Mouse (Mus musculus) spleen, adult 2 months (tissue): Measurements from ENCODE around the gene Wdr70. TPM values are rescaled to one million over a fixed set of nuclear protein-coding genes. Genes with fewer than 3 reads are reported as not detected.

Source experiments
- DNase-seq, 2 experiments: peaks; one replicate each; pipeline versions ENCODE4 v3.0.0 to v3.0.0-alpha.2; 2012 to 2021; ENCODE audit warnings: low spot score in 2 of 2, low read depth in 1 of 2
- H3K27ac ChIP-seq: fragments of 200-500 bp; 2 replicates; pipeline ENCODE4 v1.5.1; 2012; ENCODE audit warnings: low read length, inconsistent platforms; ENCODE audit not compliant: insufficient read depth
- H3K27me3 ChIP-seq: fragments of 200-500 bp; 2 replicates; pipeline ENCODE4 v1.6.1; 2012; ENCODE audit warnings: mild to moderate bottlenecking, moderate library complexity, low read length, inconsistent platforms; ENCODE audit not compliant: control insufficient read depth, insufficient read depth
- H3K36me3 ChIP-seq: fragments of 200-500 bp; 2 replicates; pipeline ENCODE4 v1.6.1; 2012; ENCODE audit warnings: mild to moderate bottlenecking, low read length, inconsistent platforms; ENCODE audit not compliant: control insufficient read depth, insufficient read depth
- H3K4me1 ChIP-seq: fragments of 200-500 bp; 2 replicates; pipeline ENCODE4 v1.6.1; 2011; ENCODE audit warnings: inconsistent platforms; ENCODE audit not compliant: control insufficient read depth, insufficient read depth, insufficient read length
- H3K4me3 ChIP-seq: fragments of 200-500 bp; 2 replicates; pipeline ENCODE4 v1.5.1; 2011; ENCODE audit warnings: mild to moderate bottlenecking, inconsistent platforms; ENCODE audit not compliant: insufficient read depth, insufficient read length; ENCODE audit errors: extremely low read depth
- CTCF ChIP-seq: fragments of 200-500 bp; IDR thresholded peaks from 2 replicates; pipeline ENCODE4 v1.5.1; 2011; ENCODE audit warnings: mild to moderate bottlenecking, inconsistent platforms; ENCODE audit not compliant: insufficient read depth, insufficient read length, insufficient replicate concordance; ENCODE audit errors: extremely low read depth
- POLR2A ChIP-seq: fragments of 200-500 bp; IDR thresholded peaks from 2 replicates; pipeline ENCODE4 v1.6.1; 2011; ENCODE audit warnings: low read depth, low read length, inconsistent platforms
- WGBS: fragments of 180-500 bp; shearing (Covaris S2); methylation state at CpG from one replicate; pipeline ENCODE4 v1.1.7; 2018; 5-methylcytosine and 5-hydroxymethylcytosine counted together
- polyA plus RNA-seq: library from polyadenylated mRNA; depleted of rRNA; stranded (reverse); fragments of >200 nt; gene quantifications from 2 replicates; pipeline ENCODE4 v1.2.3, GENCODE M21; 2012

Wdr70 gene
- polyA plus RNA-seq, 1 experiment = 6.6 TPM

DNA sequence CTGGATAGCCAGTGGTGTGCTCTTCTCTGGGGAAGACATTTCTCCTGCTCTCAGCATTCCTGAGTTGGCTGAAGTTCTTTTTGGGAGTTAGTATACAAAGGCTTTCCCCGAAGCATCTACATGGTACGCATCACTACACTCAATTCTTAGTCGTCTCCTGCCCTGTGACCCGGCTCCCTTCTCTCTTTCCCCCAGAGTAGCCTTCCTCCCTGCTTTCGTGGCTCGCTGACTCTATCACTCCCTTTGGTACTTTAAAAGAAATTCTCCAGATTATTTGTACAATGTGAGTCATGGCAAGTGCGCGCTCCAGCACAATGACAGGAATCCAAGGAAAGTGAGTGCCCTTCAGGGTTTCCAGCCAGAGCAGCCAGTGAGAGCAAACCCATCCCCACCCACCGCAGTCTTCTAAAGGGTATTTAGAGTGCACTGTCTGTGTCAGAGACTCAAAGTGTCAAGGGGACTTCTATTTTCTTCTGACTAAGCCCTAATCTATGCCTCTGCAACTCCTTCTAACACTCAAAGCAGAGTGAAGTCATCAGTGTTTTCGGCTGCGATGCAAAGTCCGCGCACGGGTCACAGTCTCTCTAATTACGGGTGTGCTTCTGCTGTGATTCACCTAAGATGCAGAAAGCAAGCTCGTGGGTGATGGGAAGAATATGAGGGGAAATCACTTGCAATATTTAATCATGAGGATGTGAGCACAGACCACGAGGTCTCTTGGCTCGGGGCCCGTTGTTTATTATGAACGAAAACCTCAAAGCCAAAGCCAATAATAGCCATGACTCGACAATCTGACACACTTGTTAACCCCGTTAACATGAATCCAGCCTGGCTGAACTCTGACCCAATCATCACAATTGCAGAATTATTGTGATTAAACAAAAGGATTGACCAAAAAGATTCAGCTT is 221.2 kb downstream of the Wdr70 start:
- TF ChIP-seq CTCF (no peak), POLR2A (no peak)
- Histone ChIP-seq H3K27ac (no peak overlapping the region), H3K27me3 (no peaks in the 10 kb centered on the region), H3K4me3 (no peak overlapping the region), H3K36me3 (peaks cover 9% of the 10 kb centered on the region), H3K4me1 (no peaks in the 10 kb centered on the region)
- DNase-seq = no peak
- 77% methylated on average over 22 of the region's 22 CpGs for WGBS

DNA sequence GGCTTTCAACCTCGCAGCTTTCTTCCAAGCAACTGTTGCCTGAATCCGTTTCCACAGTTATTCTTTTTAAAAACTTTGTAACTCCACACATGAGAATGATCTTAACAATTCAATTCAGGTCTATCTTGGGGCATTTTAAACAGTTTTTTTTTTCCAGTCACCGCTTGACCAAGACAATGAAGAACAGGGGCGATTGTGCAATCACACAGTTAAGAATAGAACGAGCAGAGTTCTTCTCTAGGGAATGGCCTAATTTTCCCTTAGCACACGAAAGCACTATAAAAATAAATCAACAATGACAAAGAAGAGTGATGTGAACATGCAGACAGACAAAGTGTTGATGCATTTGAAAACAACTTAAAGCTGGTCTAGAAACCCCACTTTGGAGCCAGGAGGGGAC is 223.1 kb downstream of the Wdr70 start:
- WGBS = 85% methylated on average over 6 of the region's 6 CpGs
- Histone ChIP-seq H3K27ac (no peak overlapping the region), H3K36me3 (peaks cover 3% of the 10 kb centered on the region), H3K27me3 (no peaks in the 10 kb centered on the region), H3K4me3 (no peak overlapping the region), H3K4me1 (no peaks in the 10 kb centered on the region)
- TF ChIP-seq CTCF (no peak), POLR2A (no peak)
- no peak for DNase-seq

DNA sequence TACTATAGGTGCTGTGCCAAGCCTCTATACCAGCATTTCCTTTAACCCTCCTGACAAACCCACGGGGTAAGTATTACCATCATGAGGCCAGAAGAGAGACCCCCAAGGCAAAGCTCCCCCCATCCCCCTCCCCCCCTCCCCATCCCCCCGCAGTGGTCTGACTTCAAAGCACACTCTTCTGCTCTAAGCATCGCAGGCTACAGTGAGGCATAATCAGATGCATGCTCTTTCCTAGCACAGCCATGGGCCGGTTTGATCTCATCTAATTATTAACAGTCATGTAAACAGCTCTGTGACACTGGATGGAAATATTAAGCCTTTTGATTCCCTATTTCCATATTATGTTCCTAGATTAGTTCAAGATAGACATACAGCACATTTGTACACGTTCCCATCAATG is 226.5 kb downstream of the Wdr70 start:
- DNase-seq = no peak
- Histone ChIP-seq H3K27ac (no peak overlapping the region), H3K4me3 (no peak overlapping the region), H3K36me3 (0 out of 2 replicates have a peak, but pooled peaks cover 1% of the 10 kb centered on the region), H3K4me1 (no peaks in the 10 kb centered on the region), H3K27me3 (no peaks in the 10 kb centered on the region)
- TF ChIP-seq POLR2A = no peak
- WGBS = 82% methylated on average over 5 of the region's 5 CpGs

- TF ChIP-seq POLR2A (no peak), CTCF (no peak)
These were observed 233.7 kb downstream of the Wdr70 start for GRCm38 (mm10) chr15:7865305-7865704.

GRCm38 (mm10) chr15:7863328-7863727 is 235.7 kb downstream of the Wdr70 start:
- H3K4me1 ChIP-seq = no peaks in the 10 kb centered on the region
- 70% methylated on average over 5 of the region's 5 CpGs for WGBS
- H3K27ac ChIP-seq = no peak overlapping the region
- H3K27me3 ChIP-seq = no peaks in the 10 kb centered on the region
- DNase-seq = no peak
- no peaks in the 10 kb centered on the region for H3K36me3 ChIP-seq
- TF ChIP-seq CTCF = no peak
- TF ChIP-seq POLR2A = no peak
- H3K4me3 ChIP-seq = no peak overlapping the region

More at GRCm38 (mm10) chr15:7865305-7865704, 233.7 kb downstream of the Wdr70 start:
- H3K36me3 ChIP-seq = no peaks in the 10 kb centered on the region
- no peak overlapping the region for H3K27ac ChIP-seq
- H3K27me3 ChIP-seq = no peaks in the 10 kb centered on the region
- DNase-seq = no peak
- H3K4me3 ChIP-seq = no peak overlapping the region
- no peaks in the 10 kb centered on the region for H3K4me1 ChIP-seq
- WGBS = 86% methylated on average over 3 of the region's 3 CpGs

DNA sequence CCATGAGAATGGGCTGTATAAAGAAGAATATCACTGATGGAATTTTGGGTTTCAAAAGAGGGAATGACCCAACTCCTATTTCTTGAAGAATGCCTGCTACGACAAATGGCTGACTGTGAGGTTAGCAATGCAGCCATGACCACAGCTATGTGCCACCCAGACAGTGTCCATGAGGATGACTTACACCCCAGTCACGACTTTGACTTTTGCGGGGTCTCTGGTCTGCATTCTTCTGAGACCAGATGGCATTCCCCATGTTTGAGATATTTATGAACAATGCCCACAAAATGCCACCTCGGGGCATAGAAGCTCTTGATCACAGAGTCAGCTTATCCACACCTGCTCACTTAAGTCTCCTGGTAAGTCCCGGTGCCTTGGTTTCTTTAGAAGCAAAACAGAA is 236.1 kb downstream of the Wdr70 start:
- Histone ChIP-seq H3K4me3 (no peak overlapping the region), H3K27ac (no peak overlapping the region), H3K36me3 (no peaks in the 10 kb centered on the region), H3K4me1 (no peaks in the 10 kb centered on the region), H3K27me3 (no peaks in the 10 kb centered on the region)
- no peak for TF ChIP-seq CTCF
- TF ChIP-seq POLR2A = no peak
- WGBS = 87% methylated on average over 5 of the region's 5 CpGs
- DNase-seq = no peak

DNA sequence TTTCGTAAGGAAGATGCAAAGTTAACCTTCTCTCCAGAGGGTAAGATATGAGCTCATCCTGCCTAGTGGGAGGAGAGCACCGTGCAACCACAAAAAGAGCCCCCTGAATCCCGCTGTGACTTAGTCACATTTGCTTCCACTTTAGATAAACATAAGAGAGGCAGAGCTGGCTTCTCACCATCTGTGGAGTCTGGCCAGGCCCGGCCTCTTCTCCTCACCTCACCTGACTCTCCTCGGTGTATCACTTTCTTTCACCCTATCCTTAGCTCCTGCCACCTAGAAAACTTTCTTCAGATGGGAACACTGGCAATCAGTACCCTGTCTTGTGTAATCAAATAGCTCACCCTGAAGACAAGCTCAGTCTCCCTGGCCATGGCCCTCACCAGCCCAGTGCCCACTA is 240.2 kb downstream of the Wdr70 start:
- no peak overlapping the region for H3K27ac ChIP-seq
- H3K4me1 ChIP-seq = no peaks in the 10 kb centered on the region
- DNase-seq = no peak
- H3K27me3 ChIP-seq = no peaks in the 10 kb centered on the region
- no peaks in the 10 kb centered on the region for H3K36me3 ChIP-seq
- no peak for TF ChIP-seq POLR2A
- 73% methylated on average over 5 of the region's 5 CpGs for WGBS
- no peak overlapping the region for H3K4me3 ChIP-seq
